Mouse (Mus musculus) liver, embryonic 11.5 days (tissue): ENCODE data around the gene Gpr150. TPM values are rescaled to one million over a fixed set of nuclear protein-coding genes. Genes with fewer than 3 reads are reported as not detected.

Experiments
- ATAC-seq: fragments of 200-750 bp; cut with Nextera tagmentation; replicated peaks from 2 replicates; pipeline ENCODE4 v1.8.0; 2017; ENCODE audit warnings: moderate number of reproducible peaks, mild to moderate bottlenecking, moderate TSS enrichment, moderate library complexity; ENCODE audit not compliant: low FRiP score
- DNase-seq: peaks from one replicate; pipeline ENCODE4 v3.0.0-alpha.2; 2017; ENCODE audit warnings: low spot score
- H3K27ac ChIP-seq: fragments of 300-500 bp; sonication (generic); 2 replicates; pipeline ENCODE4 v1.5.1; 2014; ENCODE audit warnings: mild to moderate bottlenecking, low read depth, low read length, control low read depth
- H3K27me3 ChIP-seq: fragments of 300-500 bp; sonication (generic); replicated peaks from 2 replicates; pipeline ENCODE4 v1.6.1; 2014; ENCODE audit warnings: low read length, mixed read lengths; ENCODE audit not compliant: control insufficient read depth, insufficient read depth
- H3K36me3 ChIP-seq: fragments of 300-500 bp; sonication (generic); 2 replicates; pipeline ENCODE4 v1.6.1; 2014; ENCODE audit warnings: mild to moderate bottlenecking, low read length, moderate library complexity, mixed read lengths; ENCODE audit not compliant: control insufficient read depth, insufficient read depth
- H3K4me1 ChIP-seq: fragments of 300-500 bp; sonication (generic); replicated peaks from 2 replicates; pipeline ENCODE4 v1.6.1; 2014; ENCODE audit warnings: low read length, mixed read lengths; ENCODE audit not compliant: control insufficient read depth, insufficient read depth
- H3K4me2 ChIP-seq: fragments of 300-500 bp; sonication (generic); 2 replicates; pipeline ENCODE4 v1.6.1; 2014; ENCODE audit warnings: mild to moderate bottlenecking, control low read depth, moderate library complexity
- H3K4me3 ChIP-seq: fragments of 300-500 bp; sonication (generic); 2 replicates; pipeline ENCODE4 v1.5.1; 2014; ENCODE audit warnings: low read depth, low read length, control low read depth
- H3K9ac ChIP-seq: fragments of 300-500 bp; sonication (generic); 2 replicates; pipeline ENCODE4 v1.6.1; 2014; ENCODE audit warnings: low read depth, low read length, control low read depth
- H3K9me3 ChIP-seq: fragments of 300-500 bp; sonication (generic); 2 replicates; pipeline ENCODE4 v1.6.1; 2016; ENCODE audit warnings: low read length, inconsistent platforms, mixed read lengths; ENCODE audit not compliant: control insufficient read depth
- WGBS: fragments of 180-500 bp; shearing (Covaris S2); extraction: QIAGEN DNeasy Blood & Tissue Kit; methylation state at CpG from one replicate; pipeline ENCODE4 v1.1.7; 2014; 5-methylcytosine and 5-hydroxymethylcytosine counted together
- polyA plus RNA-seq: library from polyadenylated mRNA; unstranded; fragments of >200 nt; fragmentation: Nextera tagmentation; extraction: Ambion mirVana; gene quantifications from 2 replicates; pipeline ENCODE4 v1.2.1, GENCODE M21; 2014

Gene Gpr150
- 2.9 and 3.6 TPM in 2 replicates for polyA plus RNA-seq

DNA sequence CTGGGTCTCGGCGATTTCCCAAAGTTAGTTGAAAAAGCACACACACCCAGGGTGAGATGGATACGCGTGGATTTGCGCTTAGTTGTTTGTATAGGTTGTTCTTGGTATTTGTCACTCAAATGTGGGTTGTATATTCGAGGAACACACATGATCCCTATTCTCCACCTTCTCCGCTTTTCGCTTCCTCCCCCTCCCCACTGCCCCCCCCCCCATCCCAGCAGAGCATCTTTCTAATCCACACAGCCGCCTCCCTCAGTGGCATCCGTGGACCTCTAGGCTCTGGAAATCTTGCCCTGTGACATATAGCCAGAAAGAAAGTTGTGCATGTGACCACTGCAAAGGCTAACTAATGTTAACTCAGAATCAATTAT is at the start of gene Gpr150:
Gpr150 (minus strand) TSS at position 101 of the 371 bp plus-strand sequence.
- Histone ChIP-seq H3K4me2 (peak within 1 kb of the TSS; percentile 99), H3K36me3 (no peaks in the 10 kb centered on the region), H3K4me1 (peaks cover 14% of the 10 kb centered on the region), H3K27me3 (peaks cover 28% of the 10 kb centered on the region), H3K27ac (peak within 1 kb of the TSS; percentile 60), H3K9me3 (no peaks in the 10 kb centered on the region), H3K4me3 (peak within 1 kb of the TSS; percentile 64), H3K9ac (peak within 1 kb of the TSS; percentile 59)
- no peak for ATAC-seq
- no peak for DNase-seq
- WGBS, result 26% methylated on average over 10 of the region's 10 CpGs

DNA sequence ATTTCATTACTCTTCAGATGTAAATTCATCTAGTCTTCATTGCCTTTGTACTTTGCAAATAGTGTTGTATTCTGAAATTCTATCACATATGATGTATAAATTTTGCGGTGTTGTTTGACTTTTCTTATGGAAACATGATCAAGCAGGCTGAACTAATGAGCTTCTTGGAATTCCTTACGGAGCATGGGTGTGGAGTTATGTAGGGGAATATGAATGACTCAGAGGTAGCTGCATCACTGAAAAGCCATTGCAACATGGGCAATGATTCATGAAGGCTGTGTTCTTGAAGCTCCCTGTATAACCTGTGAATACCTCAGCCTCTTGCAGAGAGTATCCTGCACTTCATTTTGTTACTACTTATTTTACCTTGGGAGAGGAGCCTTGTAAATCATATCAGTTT is 45.2 kb upstream of the Gpr150 start:
- no peak for ATAC-seq
- Histone ChIP-seq H3K36me3 (no peaks in the 10 kb centered on the region), H3K4me3 (no peak overlapping the region), H3K9me3 (no peaks in the 10 kb centered on the region), H3K27ac (no peak overlapping the region), H3K9ac (no peak overlapping the region), H3K4me1 (no peaks in the 10 kb centered on the region; the same call in 1 of the 2 replicates), H3K4me2 (no peak overlapping the region), H3K27me3 (no peaks in the 10 kb centered on the region)
- DNase-seq, result no peak
- 86% methylated on average over 2 of the region's 2 CpGs for WGBS

GRCm38 (mm10) chr13:76098493-76099303 is 41.9 kb upstream of the Gpr150 start, which contains the start of the genes Arsk and Ttc37:
Gene Arsk (minus strand): TSS chr13:76098660.
Gene Ttc37 (plus strand): TSS chr13:76098734.
- peak within 1 kb of the TSS; percentile 73 for H3K4me2 ChIP-seq
- peak within 1 kb of the TSS; percentile 77 for H3K9ac ChIP-seq
- H3K9me3 ChIP-seq, result no peaks in the 10 kb centered on the region
- under 1% methylated on average over 34 of the region's 34 CpGs for WGBS
- no peaks in the 10 kb centered on the region; the same call in 1 of the 2 replicates for H3K4me1 ChIP-seq
- DNase-seq (peak; percentile 88), ATAC-seq (peak; percentile 96)
- H3K4me3 ChIP-seq, result peak within 1 kb of the TSS; percentile 75
- no peaks in the 10 kb centered on the region for H3K27me3 ChIP-seq
- no peaks in the 10 kb centered on the region for H3K36me3 ChIP-seq
- H3K27ac ChIP-seq, result peak within 1 kb of the TSS; percentile 71

GRCm38 (mm10) chr13:76098116-76098492 is 41.3 kb upstream of the Gpr150 start:
- Histone ChIP-seq H3K27me3 (no peaks in the 10 kb centered on the region), H3K4me3 (peak overlapping the region; percentile 75), H3K4me2 (peak overlapping the region; percentile 73), H3K36me3 (no peaks in the 10 kb centered on the region), H3K4me1 (no peaks in the 10 kb centered on the region; the same call in 1 of the 2 replicates), H3K27ac (peak overlapping the region; percentile 71), H3K9ac (peak overlapping the region; percentile 77), H3K9me3 (no peaks in the 10 kb centered on the region)
- WGBS, result 3% methylated on average over 16 of the region's 16 CpGs
- DNase-seq (no peak), ATAC-seq (peak; percentile 81)

DNA sequence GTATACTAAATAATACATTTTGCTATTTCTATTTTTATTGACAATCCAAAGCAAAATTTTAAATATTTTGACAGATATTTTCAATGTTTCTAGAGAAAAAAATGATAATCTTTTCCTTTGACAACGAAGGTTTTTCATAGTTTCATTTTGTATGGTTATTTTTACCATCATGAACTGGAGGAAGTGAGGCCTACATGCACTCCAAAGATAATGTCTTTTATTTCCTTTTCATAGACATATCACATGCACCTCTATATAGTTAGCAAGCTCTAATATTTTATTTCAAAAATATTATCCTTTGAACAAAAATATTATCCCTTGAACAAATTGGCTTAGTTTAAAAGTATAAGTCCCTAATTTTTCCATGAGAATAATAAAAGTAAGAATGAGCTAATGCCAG is 17.5 kb upstream of the Gpr150 start:
- no peaks in the 10 kb centered on the region for H3K4me1 ChIP-seq
- ATAC-seq, result no peak
- WGBS, result 49% methylated on average over 1 of the region's 1 CpGs

GRCm38 (mm10) chr13:76064363-76064945 is 7.7 kb upstream of the Gpr150 start:
- 81% methylated on average over 13 of the region's 13 CpGs for WGBS
- no peak overlapping the region for H3K4me3 ChIP-seq
- H3K36me3 ChIP-seq, result peaks cover 3% of the 10 kb centered on the region; the same call in 1 of the 2 replicates
- H3K4me2 ChIP-seq, result no peak overlapping the region
- H3K27ac ChIP-seq, result no peak overlapping the region
- no peaks in the 10 kb centered on the region for H3K27me3 ChIP-seq
- H3K9me3 ChIP-seq, result no peaks in the 10 kb centered on the region
- H3K4me1 ChIP-seq, result no peaks in the 10 kb centered on the region
- no peak overlapping the region for H3K9ac ChIP-seq
- DNase-seq, result no peak
- ATAC-seq, result peak; percentile 39

More for the DNA sequence above, 17.5 kb upstream of the Gpr150 start:
- Histone ChIP-seq H3K9me3 (no peaks in the 10 kb centered on the region), H3K4me2 (no peak overlapping the region), H3K9ac (no peak overlapping the region), H3K36me3 (no peaks in the 10 kb centered on the region), H3K4me3 (no peak overlapping the region), H3K27ac (no peak overlapping the region), H3K27me3 (no peaks in the 10 kb centered on the region)
- no peak for DNase-seq

GRCm38 (mm10) chr13:76063548-76063947 is 6.8 kb upstream of the Gpr150 start:
- Histone ChIP-seq H3K4me2 (no peak overlapping the region), H3K4me3 (no peak overlapping the region), H3K27me3 (no peaks in the 10 kb centered on the region), H3K9ac (no peak overlapping the region), H3K36me3 (peaks cover 3% of the 10 kb centered on the region; the same call in 1 of the 2 replicates), H3K4me1 (no peaks in the 10 kb centered on the region), H3K27ac (no peak overlapping the region), H3K9me3 (no peaks in the 10 kb centered on the region)
- 95% methylated on average over 4 of the region's 4 CpGs for WGBS
- DNase-seq (no peak), ATAC-seq (no peak)

DNA sequence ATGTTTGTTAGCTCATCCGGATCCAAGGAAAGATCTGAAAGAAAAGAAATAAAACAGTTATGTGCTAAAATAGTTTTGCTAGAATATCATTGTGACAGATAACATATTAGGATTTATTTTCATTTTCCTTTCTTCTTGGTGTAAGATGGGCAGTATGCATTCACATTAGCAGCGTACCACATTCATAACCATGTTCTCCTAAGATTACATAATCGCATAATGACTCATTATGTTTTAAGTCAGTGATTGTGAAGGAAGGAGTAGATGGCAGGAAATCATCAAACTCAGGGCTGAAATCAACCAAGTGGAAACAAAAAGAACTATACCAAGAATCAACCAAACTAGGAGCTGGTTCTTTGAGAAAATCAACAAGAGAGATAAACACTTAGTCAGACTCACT is 5.8 kb upstream of the Gpr150 start:
- no peak for ATAC-seq
- H3K9ac ChIP-seq, result no peak overlapping the region
- WGBS, result 92% methylated on average over 3 of the region's 3 CpGs
- no peak overlapping the region for H3K4me2 ChIP-seq
- no peaks in the 10 kb centered on the region for H3K9me3 ChIP-seq
- 0 out of 2 replicates have a peak, but pooled peaks cover 3% of the 10 kb centered on the region for H3K27me3 ChIP-seq
- H3K4me1 ChIP-seq, result no peaks in the 10 kb centered on the region
- peaks cover 3% of the 10 kb centered on the region; the same call in 1 of the 2 replicates for H3K36me3 ChIP-seq
- no peak overlapping the region for H3K4me3 ChIP-seq
- H3K27ac ChIP-seq, result no peak overlapping the region
- no peak for DNase-seq
